22 mouse cellular contexts compared by ENCODE assay signal in genomic region chr6:65375918-65376317, GRCm38 (mm10). TPM values are rescaled to one million over a fixed set of nuclear protein-coding genes. Genes with fewer than 3 reads are reported as not detected.
"Had no signal": no experiment of that assay in that cellular context is flagged by ENCODE, and none has a peak within 500 bp of the region (broad histone marks: within the 10 kb centered on the region; RNA-seq: fewer than 3 reads in every experiment).

No protein-coding gene starts in this region.

- H3K9ac ChIP-seq: limb, embryonic 13.5 days; liver, embryonic 12.5 days; liver, embryonic 15.5 days; lung, embryonic 15.5 days; midbrain, embryonic 13.5 days; neural tube, embryonic 13.5 days had no signal

- H3K4me2 ChIP-seq: limb, embryonic 13.5 days; liver, embryonic 12.5 days; liver, embryonic 15.5 days; lung, embryonic 15.5 days; midbrain, embryonic 13.5 days; neural tube, embryonic 13.5 days had no signal

- H3K9me3 ChIP-seq: limb, embryonic 10.5 days; limb, embryonic 13.5 days; liver, embryonic 12.5 days; liver, embryonic 15.5 days; lung, embryonic 15.5 days; midbrain, embryonic 10.5 days; midbrain, embryonic 13.5 days; neural tube, embryonic 13.5 days had no signal

- H3K36me3 ChIP-seq: limb, embryonic 10.5 days; limb, embryonic 13.5 days; liver, embryonic 12.5 days; liver, embryonic 15.5 days; lung, embryonic 15.5 days; midbrain, embryonic 10.5 days; midbrain, embryonic 13.5 days; neural tube, embryonic 13.5 days had no signal

- ATAC-seq: liver, embryonic 12.5 days; midbrain, embryonic 13.5 days had no signal

- H3K27ac ChIP-seq: limb, embryonic 10.5 days; limb, embryonic 13.5 days; liver, embryonic 12.5 days; liver, embryonic 15.5 days; lung, embryonic 15.5 days; midbrain, embryonic 10.5 days; midbrain, embryonic 13.5 days; neural tube, embryonic 13.5 days had no signal

- H3K4me1 ChIP-seq: limb, embryonic 13.5 days; liver, embryonic 12.5 days; liver, embryonic 15.5 days; lung, embryonic 15.5 days had no signal

- DNase-seq: kidney, adult 18-20 months; kidney, postnatal 10 days; kidney, postnatal 36 days; layer of hippocampus, adult 9-11 months; liver; lung, adult 18-20 months; lung, postnatal 10 days; lung, postnatal 36 days; thymus, postnatal 25 days had no signal

- H3K4me3 ChIP-seq: limb, embryonic 10.5 days; limb, embryonic 13.5 days; liver, embryonic 12.5 days; liver, embryonic 15.5 days; lung, embryonic 15.5 days; megakaryocyte, embryonic 14.5 days; midbrain, embryonic 10.5 days; midbrain, embryonic 13.5 days; neural tube, embryonic 13.5 days had no signal

RNA-seq across cellular contexts. Expression of gene C130060K24Rik, which starts 5.0 kb away (rescaled TPM):
- total RNA-seq: neutrophil, adult 5-6 weeks had no signal
- polyA plus RNA-seq: liver, embryonic 12.5 days; liver, embryonic 15.5 days; small intestine, adult 2 months; spleen, adult 2 months; thymus, postnatal 0 days had no signal
